Mouse (Mus musculus) hindbrain, embryonic 10.5 days (tissue): ENCODE data around the gene Gm10770. TPM values are rescaled to one million over a fixed set of nuclear protein-coding genes. Genes with fewer than 3 reads are reported as not detected.
A peak's percentile ranks its signal among the peaks of the same experiment; 100 is the strongest.
"Not testable (repeated sequence)": the region's sequence is repeated elsewhere in the genome, so short reads cannot be mapped to it uniquely, and the experiment has no call there.

ENCODE experiments used
- DNase-seq: peaks from one replicate; pipeline ENCODE4 v3.0.0-alpha.2; 2017; ENCODE audit warnings: low spot score
- H3K27ac ChIP-seq: fragments of 300-500 bp; sonication (generic); 2 replicates; pipeline ENCODE4 v1.5.1; 2016; ENCODE audit warnings: mild to moderate bottlenecking, moderate library complexity
- H3K27me3 ChIP-seq: fragments of 300-500 bp; sonication (generic); 2 replicates; pipeline ENCODE4 v1.6.1; 2016; ENCODE audit warnings: mild to moderate bottlenecking; ENCODE audit not compliant: poor library complexity, insufficient read depth, severe bottlenecking
- H3K36me3 ChIP-seq: fragments of 300-500 bp; sonication (generic); 2 replicates; pipeline ENCODE4 v1.6.1; 2016; ENCODE audit warnings: mild to moderate bottlenecking, moderate library complexity
- H3K4me1 ChIP-seq: fragments of 300-500 bp; sonication (generic); replicated peaks from 2 replicates; pipeline ENCODE4 v1.6.1; 2016; ENCODE audit warnings: mild to moderate bottlenecking
- H3K4me3 ChIP-seq: fragments of 300-500 bp; sonication (generic); 2 replicates; pipeline ENCODE4 v1.5.1; 2016; ENCODE audit warnings: mild to moderate bottlenecking, moderate library complexity
- H3K9me3 ChIP-seq: fragments of 300-500 bp; sonication (generic); 2 replicates; pipeline ENCODE4 v1.6.1; 2016; ENCODE audit warnings: mild to moderate bottlenecking, moderate library complexity
- WGBS: fragments of 180-500 bp; shearing (Covaris S2); methylation state at CpG from one replicate; pipeline ENCODE4 v1.1.7; 2016; 5-methylcytosine and 5-hydroxymethylcytosine counted together
- polyA plus RNA-seq: library from polyadenylated mRNA; unstranded; fragments of >200 nt; fragmentation: Nextera tagmentation; extraction: Ambion mirVana; gene quantifications from 2 replicates; pipeline ENCODE4 v1.2.1, GENCODE M21; 2016

The Gm10770 gene
- not detected in 2 replicates for polyA plus RNA-seq

DNA sequence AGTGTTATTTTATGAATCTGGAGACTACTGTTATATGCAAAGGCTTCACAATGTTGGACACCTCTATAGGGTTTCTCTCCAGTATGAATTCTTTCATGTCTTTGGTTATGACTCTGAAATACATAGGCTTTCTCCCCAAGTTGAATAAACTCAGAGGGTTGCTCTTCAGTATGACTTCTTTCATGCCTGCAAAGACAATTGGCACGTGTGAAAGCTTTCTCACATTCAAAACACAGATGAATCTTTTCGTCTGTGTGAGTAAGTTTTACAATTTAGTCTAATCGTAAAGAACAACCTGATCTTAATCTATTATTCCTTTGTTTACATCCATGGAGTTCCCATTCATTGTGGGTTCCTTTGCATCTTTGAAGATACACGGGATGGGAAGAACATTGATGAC is at the start of gene Gm10770:
Gene Gm10770 (minus strand): TSS at position 101 of the 400 bp plus-strand sequence.
- 90% methylated on average over 4 of the region's 4 CpGs for WGBS
- not testable (repeated sequence) for H3K27me3 ChIP-seq, H3K27ac ChIP-seq, DNase-seq, H3K4me3 ChIP-seq, H3K4me1 ChIP-seq, H3K36me3 ChIP-seq
- H3K9me3 ChIP-seq: peaks cover 27% of the 10 kb centered on the region

DNA sequence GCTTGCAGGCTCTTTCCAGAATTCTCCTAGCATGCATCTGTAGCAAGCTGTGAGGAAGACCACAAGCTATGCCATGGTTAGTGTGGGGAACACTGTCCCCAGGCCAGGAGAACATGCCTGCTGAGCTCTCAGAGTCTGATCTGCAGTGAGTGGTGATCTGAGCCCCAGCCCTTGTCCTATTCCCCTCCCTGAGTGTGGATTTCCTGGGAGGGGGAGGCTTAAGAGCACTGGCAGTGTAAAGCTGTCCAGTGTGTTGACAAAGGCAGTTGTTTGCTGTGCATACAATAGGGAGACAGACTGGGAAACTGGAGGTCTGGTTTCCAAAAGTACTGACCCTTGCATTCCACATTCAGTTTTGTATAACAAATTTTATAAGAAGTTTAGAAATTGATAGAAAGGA is 43.8 kb upstream of the Gm10770 start:
- H3K9me3 ChIP-seq, H3K4me3 ChIP-seq, DNase-seq, H3K4me1 ChIP-seq, H3K27me3 ChIP-seq, H3K36me3 ChIP-seq, H3K27ac ChIP-seq: not testable (repeated sequence)

DNA sequence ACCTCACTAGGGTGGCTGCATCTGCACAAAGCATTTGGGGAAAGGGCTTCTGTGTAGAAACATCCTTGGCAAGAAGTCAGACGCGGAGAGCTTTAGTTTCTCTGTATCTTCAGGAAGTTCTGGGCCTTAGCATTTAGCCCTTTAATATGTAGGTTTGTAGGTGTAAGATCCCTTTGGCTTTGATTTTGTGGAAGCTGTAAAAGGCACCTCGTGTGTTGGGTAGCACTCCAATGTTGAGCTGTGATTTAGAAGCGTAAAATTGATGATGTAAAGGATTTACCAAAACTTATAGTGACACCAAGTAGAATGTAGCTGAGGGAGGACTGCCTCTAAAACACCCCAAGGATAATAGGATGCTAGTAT is 38.9 kb upstream of the Gm10770 start:
- not testable (repeated sequence) for H3K36me3 ChIP-seq, H3K27me3 ChIP-seq, DNase-seq, H3K9me3 ChIP-seq, H3K4me1 ChIP-seq
- Histone ChIP-seq H3K4me3 (peak overlapping the region; percentile 54), H3K27ac (peak overlapping the region; percentile 75)
- 29% methylated on average over 4 of the region's 4 CpGs for WGBS

DNA sequence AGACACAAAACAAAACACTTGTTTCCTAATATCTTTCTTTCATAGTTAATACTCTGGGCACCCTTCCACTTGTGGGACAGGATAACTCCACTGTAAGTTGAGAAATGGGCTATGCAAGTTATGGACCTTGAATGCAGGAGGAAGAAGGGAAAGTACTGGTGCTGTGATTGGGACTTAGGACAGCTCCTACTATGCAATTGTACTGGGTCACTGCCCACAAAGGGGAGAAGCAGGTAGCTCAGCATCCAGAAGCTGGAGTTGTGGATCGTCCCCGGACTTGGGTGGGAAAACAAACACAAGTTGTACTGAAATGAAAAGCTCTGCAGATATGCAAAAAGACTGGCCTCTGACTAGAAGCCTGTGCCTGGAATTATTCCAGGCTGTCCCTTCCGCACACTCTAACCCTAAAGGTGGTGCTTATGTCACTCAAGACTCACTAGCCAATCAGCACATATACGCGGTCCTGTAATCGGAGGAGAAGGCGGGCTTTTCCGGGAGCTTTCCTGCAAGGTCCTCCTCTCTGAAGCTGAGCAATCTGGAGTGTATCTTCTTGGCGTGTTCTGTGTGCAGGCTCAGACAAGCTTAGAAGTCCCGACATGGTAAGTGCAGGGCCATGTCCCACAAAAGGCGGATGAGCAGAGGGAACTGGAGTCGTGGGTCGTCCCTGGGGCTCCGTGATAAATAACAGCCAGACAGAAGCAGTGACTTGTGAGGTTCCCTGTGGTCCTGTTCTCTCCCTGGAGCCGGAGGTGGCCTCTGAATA is 38.3 kb upstream of the Gm10770 start, which contains the start of gene Zfp937:
Gene Zfp937 (plus strand): TSS at position 474 of the 763 bp plus-strand sequence.
- not testable (repeated sequence) for H3K36me3 ChIP-seq, H3K27me3 ChIP-seq, H3K9me3 ChIP-seq, H3K4me1 ChIP-seq
- H3K4me3 ChIP-seq: peak within 1 kb of the TSS; percentile 54
- H3K27ac ChIP-seq: peak within 1 kb of the TSS; percentile 75
- peak; percentile 59 for DNase-seq
- whole genome bisulfite sequencing: 2% methylated on average over 15 of the region's 15 CpGs

DNA sequence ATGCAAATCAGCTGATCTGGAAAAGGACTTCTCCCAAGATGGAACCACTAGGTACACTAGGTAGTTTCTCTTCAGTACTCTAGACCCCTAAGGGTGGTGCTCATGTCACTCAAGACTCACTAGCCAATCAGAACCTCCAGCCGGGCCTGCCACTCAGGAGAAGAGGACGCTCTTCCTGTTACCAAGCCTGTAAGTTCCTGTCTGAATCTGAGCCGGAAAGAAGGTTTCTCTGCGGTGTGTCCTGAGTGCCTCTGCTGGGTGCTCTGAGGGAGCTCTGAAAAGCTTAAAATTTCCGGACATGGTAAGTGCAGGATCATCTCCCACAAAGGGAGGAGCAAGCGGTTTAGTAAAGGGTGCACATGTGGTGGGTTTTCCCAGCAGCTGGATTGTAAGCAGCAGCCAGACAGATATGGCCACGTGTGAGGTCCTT is 2.1 kb upstream of the Gm10770 start, which contains the start of gene Gm14139:
Gene Gm14139 (plus strand): TSS at position 186 of the 430 bp plus-strand sequence.
- H3K27me3 ChIP-seq, H3K4me3 ChIP-seq, H3K36me3 ChIP-seq, DNase-seq, H3K27ac ChIP-seq, H3K4me1 ChIP-seq: not testable (repeated sequence)
- peaks cover 20% of the 10 kb centered on the region for H3K9me3 ChIP-seq
- WGBS: 83% methylated on average over 7 of the region's 7 CpGs

DNA sequence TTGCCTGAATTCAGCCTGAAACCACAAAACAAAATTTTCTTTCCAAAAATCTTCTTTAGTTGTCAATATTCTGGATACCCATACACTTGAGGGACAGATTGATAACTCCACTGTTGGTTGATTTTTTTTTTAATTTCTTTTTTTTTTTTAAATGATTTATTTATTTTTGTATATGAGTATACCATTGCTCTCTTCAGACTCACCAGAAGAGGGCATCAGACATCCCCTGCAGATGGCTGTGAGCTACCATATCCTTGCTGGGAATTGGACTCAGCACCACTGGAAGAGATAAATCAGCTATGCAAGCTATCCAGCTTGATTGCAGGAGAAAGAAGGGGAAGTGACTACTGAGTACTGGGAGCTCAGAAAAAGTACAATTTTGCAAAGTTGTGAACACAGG is 1.6 kb upstream of the Gm10770 start:
- not testable (repeated sequence) for H3K27ac ChIP-seq, H3K27me3 ChIP-seq, DNase-seq, H3K4me1 ChIP-seq, H3K4me3 ChIP-seq, H3K36me3 ChIP-seq
- peaks cover 23% of the 10 kb centered on the region for H3K9me3 ChIP-seq

DNA sequence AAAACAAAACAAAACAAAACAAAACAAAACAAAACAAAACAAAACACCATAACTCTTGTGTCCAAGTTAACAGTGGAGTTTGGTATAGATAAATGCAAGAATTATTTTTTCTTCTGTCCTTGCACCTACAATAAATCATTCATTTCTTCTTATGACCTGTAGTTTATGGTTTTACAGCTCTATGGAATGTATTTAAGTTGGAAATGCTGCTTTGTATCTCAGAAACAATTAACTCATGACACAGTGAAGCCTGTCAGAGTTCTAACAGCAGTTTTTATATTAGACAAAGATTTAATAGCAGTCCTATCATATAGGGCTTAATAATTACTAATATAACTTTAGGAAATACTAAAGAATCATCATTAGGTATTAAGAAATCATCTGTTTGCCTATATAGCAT is 5.6 kb downstream of the Gm10770 start:
- Histone ChIP-seq H3K36me3 (no peaks in the 10 kb centered on the region), H3K27ac (no peak overlapping the region), H3K27me3 (no peaks in the 10 kb centered on the region), H3K9me3 (peaks cover 23% of the 10 kb centered on the region), H3K4me1 (no peaks in the 10 kb centered on the region), H3K4me3 (no peak overlapping the region)
- DNase-seq: no peak

DNA sequence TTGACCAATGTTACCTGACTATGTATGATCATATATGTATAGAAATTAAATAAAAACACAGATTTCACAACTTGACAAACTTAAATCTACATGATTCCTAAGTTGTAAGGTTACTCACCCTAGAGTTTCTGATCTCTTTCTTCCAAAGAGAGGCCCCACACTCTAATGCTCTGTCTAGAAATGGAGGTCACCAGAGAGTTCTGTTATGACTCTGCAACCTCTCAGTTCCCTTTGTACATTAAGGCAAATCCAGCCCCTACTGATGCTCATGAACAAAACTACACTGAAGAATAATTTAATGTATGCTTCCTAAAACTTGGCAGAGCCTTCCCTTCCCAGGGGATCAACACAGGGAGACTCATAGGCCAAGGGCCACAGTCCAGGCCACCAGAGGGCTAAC is 12.8 kb downstream of the Gm10770 start:
- no peak for DNase-seq
- H3K4me1 ChIP-seq: no peaks in the 10 kb centered on the region
- no peaks in the 10 kb centered on the region for H3K9me3 ChIP-seq
- no peak overlapping the region for H3K27ac ChIP-seq
- no peaks in the 10 kb centered on the region for H3K36me3 ChIP-seq
- no peak overlapping the region for H3K4me3 ChIP-seq
- H3K27me3 ChIP-seq: no peaks in the 10 kb centered on the region

DNA sequence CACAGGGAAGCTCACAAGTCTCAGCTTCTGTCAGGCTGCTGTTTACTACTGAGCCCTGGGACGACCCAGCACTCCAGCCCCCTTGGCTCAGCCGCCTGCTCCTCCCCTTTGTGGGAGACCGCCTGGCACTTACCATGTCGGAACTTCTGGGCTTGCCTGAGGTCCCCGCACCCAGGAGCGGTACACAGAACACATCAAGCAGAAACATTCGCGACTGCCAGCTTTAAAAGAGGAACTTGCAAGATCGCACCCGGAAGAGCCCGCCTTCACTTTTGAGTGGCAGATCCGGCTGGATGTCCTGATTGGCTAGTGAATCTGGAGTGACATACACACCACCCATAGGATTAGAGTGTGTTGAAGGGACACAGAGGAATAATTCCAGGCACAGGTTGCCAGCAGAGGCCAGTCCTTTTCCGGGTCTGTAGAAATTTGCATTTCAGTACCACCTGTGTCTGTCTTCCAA is 43.0 kb downstream of the Gm10770 start, which contains the start of gene Zfp120:
Gene Zfp120 (minus strand): TSS at position 274 of the 463 bp plus-strand sequence.
- Histone ChIP-seq H3K4me1 (peaks cover 8% of the 10 kb centered on the region), H3K27ac (peak within 1 kb of the TSS; percentile 89), H3K36me3 (peaks cover 21% of the 10 kb centered on the region), H3K27me3 (no peaks in the 10 kb centered on the region), H3K4me3 (peak within 1 kb of the TSS; percentile 81), H3K9me3 (peaks cover 6% of the 10 kb centered on the region; the same call in 1 of the 2 replicates)
- under 1% methylated on average over 13 of the region's 13 CpGs for WGBS
- DNase-seq: peak; percentile 82

DNA sequence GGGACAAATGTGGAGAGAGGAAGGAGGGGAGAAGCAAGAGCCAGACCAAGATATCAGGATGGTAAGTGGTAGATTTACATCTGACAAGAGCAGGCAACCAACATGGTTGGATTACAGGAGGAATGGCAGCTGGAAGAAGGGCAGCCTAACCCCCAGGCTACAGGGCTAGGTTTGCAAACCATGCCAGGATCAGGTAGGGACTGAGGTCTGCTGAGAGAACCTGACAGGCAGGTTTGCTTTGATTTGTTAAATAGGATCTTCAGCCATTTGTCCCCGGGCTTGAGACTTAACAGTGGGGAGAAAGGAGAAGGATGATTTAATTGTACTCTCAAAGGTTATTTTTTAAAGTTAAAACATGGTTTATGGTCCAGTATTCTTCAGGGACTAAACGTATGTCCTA is 46.7 kb downstream of the Gm10770 start:
- DNase-seq: no peak
- H3K27ac ChIP-seq: no peak overlapping the region
- 87% methylated on average over 2 of the region's 2 CpGs for WGBS
- H3K36me3 ChIP-seq: peaks cover 50% of the 10 kb centered on the region
- H3K27me3 ChIP-seq: no peaks in the 10 kb centered on the region
- peaks cover 8% of the 10 kb centered on the region for H3K4me1 ChIP-seq
- H3K4me3 ChIP-seq: no peak overlapping the region
- peaks cover 29% of the 10 kb centered on the region for H3K9me3 ChIP-seq

DNA sequence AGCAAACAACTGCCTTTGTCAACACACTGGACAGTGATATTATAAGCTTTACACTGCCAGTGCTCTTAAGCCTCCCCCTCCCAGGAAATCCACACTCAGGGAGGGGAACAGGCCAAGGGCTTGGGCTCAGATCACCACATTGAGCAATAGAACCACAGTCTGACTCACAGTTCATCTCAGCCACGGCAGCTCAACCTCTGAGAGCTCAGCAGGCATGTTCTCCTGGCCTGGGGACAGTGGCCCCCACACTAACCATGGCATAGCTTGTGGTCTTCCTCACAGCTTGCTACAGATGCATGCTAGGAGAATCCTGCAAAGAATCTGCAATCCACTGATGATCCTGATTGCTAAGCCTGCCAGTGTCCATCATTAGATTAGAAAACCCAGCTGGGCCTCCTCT is 47.5 kb downstream of the Gm10770 start:
- Histone ChIP-seq H3K36me3 (peaks cover 57% of the 10 kb centered on the region), H3K9me3 (peaks cover 34% of the 10 kb centered on the region)
- WGBS: 84% methylated on average over 1 of the region's 1 CpGs
- not testable (repeated sequence) for H3K4me3 ChIP-seq, H3K27me3 ChIP-seq, DNase-seq, H3K27ac ChIP-seq, H3K4me1 ChIP-seq
